Mouse (Mus musculus) cortical plate, adult 2 months (tissue): ENCODE data around the gene Sec63.

ENCODE experiments used
- CTCF ChIP-seq: fragments of 200-500 bp; IDR thresholded peaks from 2 replicates; pipeline ENCODE4 v1.5.1; 2011; ENCODE audit warnings: mild to moderate bottlenecking, control low read depth, low read length; ENCODE audit not compliant: insufficient read depth; ENCODE audit errors: extremely low read depth
- POLR2A ChIP-seq: fragments of 200-500 bp; IDR thresholded peaks from 2 replicates; pipeline ENCODE4 v1.6.1; 2011; ENCODE audit warnings: mild to moderate bottlenecking, low read length, control low read depth; ENCODE audit not compliant: insufficient read depth; ENCODE audit errors: extremely low read depth

- TF ChIP-seq CTCF (no peak), POLR2A (no peak)
These were observed 78.7 kb downstream of the Sec63 start for GRCm38 (mm10) chr10:42840036-42840435.
